Mouse (Mus musculus) forelimb bud, embryonic 11.5 days (tissue): ENCODE data around the gene Spsb3.

Source experiments
- DNase-seq: peaks from one replicate; pipeline ENCODE4 v3.0.0-alpha.2; 2012; ENCODE audit warnings: low read depth, low spot score

Spsb3 gene

DNA sequence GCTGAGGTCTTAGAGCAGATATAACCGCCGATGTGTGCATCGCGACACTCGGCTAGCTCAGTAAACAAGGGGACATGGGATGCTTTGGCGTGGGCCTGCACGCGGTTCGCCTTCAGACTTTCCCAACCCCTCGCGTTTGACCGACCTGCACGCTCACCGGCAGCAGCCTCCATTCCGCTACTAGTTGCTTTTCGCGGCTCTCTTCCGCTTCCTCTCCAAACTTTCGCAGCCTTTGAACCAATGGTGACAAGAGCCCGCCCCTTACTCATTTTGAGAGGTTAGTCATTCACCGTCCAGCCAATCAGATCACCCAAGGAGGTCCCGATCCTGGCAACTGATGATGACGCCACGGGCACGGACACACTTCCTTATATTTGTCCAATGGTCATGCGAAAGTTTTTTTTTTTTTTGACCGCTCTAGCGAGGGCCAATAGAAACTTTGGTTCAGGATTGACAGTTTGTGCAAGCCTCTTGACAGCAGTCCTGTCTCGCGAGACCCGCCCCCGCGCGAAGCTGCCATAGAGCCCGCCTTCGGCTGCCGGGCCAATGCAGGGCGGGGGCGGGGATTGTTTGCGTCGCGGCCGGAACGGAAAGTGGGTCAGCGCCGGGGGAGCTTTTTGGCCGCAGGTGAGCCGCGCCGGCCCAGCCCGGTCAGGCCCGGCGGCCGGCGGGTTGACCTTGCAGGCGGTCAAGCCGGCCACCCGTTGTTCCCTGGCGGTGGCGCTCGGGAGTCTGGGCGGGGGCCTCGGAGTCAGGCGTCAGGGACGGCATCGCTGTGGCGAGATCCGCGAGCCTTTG is at the start of gene Spsb3, which contains the start of gene Nubp2:
TSS of gene Spsb3 (plus strand) at position 510 of the 798 bp plus-strand sequence.
TSS of gene Nubp2 (minus strand) at position 216 of the 798 bp plus-strand sequence.
- peak; percentile 99 for DNase-seq

GRCm38 (mm10) chr17:24839842-24840241 is 46.6 kb upstream of the Spsb3 start, which contains the start of gene Hagh:
TSS of gene Hagh (plus strand) at chr17:24840143.
- no peak for DNase-seq

DNA sequence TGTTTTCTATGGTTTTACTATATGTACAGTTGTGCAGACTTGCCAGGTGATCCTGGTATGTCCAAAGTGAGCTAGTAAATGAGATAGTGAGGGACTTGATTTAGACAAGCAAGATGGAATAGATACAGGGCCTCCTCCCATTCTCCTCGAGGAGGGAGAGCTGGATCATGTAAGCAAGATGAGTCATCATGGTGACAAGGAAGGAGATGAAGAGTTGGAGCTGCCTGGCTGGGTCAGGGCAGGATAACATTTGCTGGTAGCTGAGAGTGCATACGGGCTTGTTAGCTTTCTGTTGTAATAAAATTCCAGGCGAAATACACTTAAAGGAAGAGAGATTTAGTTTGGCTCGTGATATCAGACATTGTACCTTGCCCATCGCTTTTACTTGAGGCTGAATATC is 46.1 kb upstream of the Spsb3 start:
- DNase-seq = no peak

DNA sequence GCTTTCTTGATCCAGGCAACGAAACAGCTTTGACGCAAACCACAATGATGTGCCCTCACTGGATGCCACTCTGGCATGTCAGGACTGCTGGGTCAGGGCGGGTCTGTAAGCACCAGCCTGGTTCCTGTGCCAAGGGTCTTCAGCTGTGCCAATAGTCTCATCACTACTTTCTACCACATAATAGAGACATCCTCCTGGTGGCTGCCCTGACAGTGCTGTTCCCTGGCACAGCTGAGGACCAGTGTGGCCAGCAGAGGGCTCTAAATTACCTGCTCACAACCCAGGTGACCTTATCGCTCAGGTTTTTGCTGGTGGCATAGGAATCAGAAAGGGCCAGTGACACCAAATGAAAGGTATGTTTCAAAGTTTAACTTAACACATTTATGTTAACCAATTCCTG is 45.3 kb upstream of the Spsb3 start:
- no peak for DNase-seq

GRCm38 (mm10) chr17:24842631-24843030 is 43.8 kb upstream of the Spsb3 start:
- no peak for DNase-seq

DNA sequence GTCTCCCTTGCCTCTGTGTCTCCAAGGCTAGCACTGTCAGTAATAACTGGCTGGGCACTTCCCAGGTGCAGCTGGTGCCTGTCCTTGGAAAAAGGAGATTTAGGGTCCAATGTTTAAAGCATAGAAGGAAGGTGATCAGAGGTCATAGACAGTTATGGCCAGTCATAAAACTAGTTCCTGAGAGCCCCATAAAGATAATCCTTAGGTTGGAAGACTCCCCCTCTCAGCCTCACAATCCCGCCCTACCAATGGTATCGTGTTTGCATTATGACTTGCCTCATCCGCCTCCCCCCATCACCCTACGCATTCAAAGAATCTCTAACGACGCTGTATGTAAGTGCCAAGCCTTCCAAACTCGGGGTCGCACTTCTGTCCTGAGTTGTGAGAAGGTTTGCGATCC is 41.9 kb upstream of the Spsb3 start:
- DNase-seq = no peak

DNA sequence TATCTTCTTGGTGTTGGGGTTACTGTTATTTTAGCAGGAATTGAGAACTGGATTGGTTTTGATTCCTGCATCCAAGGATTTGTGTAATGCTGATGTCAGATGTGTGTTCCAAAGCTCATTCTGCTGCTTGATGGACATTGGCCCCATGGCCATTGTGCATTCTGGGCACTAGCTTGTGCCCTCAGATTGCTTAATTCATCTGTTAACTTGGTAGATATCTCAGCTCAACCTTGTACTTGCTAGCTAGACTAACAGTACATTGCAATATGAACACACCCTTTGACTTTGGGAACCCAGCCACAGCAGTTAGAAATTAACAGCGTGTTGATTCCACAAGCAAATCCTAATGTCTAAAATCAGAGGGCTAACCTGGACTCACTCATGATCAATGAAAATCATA is 39.1 kb upstream of the Spsb3 start:
- no peak for DNase-seq

DNA sequence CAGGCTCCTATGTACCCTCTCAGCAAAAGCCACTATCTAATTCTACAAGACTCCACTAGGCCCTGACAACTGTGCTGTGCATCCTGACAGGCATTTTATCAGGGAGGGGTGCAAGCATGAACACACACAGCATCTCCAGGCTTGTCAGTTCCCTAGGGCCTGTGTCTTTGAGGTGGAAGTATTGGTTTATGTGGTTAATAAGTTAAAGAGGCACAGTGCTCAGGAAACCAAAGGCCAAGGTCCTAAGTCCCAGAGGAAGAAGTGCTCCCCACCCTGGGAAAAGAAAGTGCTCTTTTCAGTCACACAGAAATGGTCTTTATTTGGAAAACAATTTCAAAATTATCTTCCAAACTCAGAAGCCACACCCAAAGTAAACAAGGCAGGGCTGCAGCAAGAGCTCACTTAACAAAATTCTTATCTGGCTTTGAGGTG is 37.8 kb upstream of the Spsb3 start:
- DNase-seq = no peak

GRCm38 (mm10) chr17:24849733-24850064 is 36.7 kb upstream of the Spsb3 start:
- no peak for DNase-seq

DNA sequence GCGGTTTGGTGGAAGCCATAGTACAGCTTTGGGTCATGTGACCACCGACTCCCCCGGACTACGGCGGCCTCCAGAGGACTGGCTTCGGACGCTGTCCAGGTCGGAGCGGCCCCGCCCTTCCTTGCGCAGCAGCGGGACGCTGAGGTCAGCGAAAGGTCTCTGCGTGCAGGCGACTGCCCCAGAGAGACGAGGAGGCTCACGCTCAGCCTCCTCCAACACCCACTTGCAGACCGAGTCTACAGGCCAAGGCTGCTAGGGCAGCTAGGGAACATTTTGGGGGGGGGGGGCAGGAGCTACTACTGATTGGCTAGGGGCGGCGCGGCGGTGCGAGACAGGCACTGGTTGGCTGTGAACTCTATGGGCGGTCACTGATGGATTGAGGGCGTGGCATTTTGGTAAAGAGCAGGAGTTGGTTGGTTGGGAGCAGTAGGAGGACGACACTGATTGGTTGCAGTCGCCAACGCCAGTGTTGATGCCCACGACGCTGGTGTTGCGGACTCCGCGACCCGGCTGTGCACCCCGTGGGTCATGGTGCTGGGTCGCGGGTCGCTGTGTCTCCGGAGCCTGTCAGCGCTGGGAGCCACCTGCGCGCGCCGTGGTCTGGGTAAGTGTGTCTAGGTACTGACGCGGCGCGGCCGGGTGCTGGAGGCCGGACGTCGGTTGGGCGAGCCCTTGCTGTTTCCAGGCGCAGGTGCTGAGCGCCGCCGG is 36.2 kb upstream of the Spsb3 start, which contains the start of gene Fahd1:
TSS of gene Fahd1 (minus strand) at position 300 of the 708 bp plus-strand sequence.
- DNase-seq = peak; percentile 96

DNA sequence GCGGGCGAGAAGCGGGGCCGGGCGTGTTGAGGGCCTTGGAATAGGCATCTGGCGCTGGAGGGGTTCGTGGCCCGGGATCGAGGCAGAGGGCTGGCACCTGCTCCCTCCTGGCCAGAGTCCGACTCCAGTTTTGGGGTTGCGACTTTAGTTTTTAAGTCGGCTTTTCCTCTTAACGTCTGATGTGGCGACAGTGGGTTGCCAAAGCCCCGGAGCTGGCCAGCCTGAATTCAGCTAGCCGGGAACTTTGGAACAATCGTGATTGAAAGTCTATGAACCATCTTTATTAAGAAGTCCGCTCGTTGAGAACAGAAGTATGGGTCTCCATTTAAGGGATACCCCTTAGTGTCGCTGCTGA is 35.7 kb upstream of the Spsb3 start:
- no peak for DNase-seq

DNA sequence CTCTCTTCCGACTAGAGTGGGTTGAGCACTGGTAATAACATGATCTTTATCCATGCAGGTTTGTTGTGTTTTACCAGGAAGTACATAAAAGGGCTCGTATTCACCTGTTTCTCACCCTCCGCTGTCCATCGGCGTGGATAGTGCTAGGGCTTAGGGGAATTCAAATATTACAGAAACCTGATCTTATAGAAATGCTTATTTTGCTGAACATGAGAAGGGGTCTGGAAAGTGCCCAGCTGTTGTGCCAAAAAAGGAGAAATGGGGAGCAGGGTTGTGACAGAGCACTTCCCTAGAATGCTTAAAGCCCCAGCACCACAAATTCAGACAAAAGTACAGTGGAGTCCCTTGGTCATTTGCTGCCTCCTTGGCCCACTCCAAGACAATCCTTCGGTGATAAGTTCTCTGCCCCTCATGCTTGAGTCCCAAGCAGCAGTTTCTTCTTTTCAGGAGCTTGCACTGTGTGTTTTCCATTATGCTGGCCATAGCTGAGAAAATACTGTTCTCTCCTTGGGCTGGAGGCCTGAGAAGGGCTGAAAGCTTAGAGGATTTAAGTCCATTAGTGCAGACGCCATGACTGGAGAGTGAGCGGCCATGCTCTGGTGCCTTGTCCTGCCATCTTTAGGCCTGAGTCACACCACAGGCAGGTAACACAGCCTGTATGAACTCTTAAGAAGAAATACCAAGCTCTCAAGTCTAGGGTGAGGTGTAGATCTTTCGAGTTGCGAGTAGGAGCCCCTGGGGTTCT is 34.9 kb upstream of the Spsb3 start:
- no peak for DNase-seq

DNA sequence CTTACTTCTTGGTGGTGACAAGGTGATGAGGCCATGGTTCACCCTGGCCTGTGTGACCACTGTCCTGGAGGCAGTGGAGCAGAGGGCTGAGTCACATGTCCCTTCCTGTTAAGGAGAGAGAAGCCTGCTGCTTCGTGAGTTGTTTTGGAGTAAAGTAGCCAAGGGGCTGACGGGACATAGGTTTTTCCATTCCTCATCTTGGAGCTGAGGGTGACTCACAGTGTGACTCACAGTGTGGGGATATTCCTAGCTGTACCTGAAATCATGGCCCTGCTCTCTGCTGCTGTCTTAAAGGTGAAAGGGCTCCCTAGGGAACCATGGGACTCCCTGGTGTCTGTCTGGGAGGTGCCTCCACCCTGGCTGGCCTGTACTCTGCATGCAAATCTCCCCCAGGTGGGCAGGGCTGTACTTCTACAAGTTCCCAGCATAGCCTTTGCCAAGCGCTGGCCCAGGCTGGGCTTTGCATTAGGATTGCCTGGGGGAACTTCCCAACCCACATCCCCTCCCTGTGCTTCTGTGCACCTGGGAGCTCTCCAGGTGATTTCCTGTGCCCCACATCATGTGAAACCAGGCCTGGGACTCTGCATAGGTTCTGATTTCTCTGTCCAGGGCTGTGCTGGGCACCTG is 30.5 kb upstream of the Spsb3 start:
- DNase-seq = no peak

DNA sequence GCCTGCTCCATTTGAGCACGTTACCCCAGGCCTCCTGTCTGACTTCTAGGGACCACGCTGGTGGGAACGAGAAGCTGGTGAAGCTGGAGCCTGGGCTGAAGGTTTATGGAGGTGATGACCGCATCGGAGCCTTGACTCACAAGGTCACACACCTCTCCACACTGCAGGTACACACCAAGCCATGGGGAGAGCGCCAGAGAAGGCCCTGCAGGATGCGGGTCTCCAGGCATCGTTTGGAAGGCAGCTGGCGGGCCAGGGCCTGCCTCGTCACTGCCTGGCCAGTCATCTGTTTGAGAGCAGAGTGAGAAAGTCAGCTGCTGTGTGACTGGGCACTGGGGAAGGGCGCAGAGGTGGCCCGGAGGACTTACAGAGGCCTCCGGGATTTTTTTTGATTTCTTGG is 29.9 kb upstream of the Spsb3 start:
- DNase-seq = no peak

DNA sequence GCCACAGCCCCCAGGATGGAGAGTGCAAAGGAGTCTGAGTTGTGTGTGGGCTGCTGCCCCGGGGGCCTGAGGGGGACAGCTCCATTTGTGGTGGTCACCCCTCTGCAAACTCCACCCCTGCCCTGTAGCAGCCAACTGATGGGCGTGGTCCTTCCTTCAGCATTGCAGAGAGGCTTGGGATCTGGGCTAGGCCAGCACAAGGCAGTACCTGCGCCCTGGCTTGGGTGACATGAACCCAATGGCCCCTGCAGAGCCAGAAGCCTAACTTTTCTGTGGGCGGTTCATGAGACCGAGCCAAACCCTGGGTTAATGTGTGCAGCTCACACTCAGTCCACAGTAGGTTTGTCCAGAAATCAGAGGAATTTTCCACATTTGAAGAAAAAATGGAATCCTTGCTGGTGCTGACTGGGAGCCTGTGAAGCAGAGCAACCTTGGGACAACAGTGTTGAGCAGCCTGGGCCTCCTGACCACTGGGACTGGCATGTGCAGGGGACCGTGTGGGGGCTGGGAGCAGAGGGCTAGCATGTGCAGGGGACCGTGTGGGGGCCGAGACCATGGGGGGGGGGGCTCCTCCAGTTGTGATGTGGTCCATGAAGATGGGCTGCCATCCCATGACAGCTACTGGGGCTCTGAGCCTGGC is 28.5 kb upstream of the Spsb3 start:
- no peak for DNase-seq

GRCm38 (mm10) chr17:24858967-24859366 is 27.5 kb upstream of the Spsb3 start:
- DNase-seq = no peak

DNA sequence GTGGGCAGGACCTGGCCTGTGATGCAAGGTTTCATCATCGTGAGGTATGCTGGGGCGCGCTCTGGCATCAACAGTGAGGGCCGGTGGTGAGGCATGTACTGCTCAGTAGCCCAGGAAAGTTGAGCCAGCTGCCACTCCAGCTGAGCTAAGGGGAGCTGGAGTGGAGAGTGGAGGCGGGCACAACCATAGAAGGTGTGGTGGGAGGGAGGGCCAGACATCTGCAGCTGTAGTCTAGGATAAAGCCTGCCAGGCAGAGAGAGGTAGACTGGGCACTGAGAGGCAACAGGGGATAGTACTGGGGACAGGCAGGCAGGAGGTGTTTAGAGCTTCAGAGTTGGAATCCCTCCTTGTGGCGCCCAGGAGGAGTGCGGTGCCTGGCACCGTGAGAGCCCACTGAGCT is 26.4 kb upstream of the Spsb3 start:
- DNase-seq = no peak

DNA sequence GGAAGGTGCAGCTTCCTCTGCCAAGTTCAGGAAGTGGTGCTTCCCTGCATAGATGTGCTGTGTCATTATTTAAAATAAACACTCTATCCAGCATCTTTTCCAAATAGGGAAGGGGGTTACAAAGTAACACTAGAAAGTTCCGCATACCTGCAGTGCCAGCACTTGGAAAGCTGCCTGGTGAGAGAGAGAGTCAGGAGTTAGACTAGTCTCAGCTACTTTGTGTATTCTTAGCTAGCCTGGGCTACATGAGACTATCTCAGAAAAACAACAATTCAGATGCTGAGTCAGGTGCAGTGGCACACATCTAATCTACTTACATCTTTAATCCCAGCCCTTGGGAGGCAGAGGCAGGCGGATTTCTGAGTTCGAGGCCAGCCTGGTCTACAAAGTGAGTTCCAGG is 24.7 kb upstream of the Spsb3 start:
- DNase-seq = no peak

- DNase-seq = no peak
Observed at GRCm38 (mm10) chr17:24865776-24866175, 20.7 kb upstream of the Spsb3 start, which contains the start of gene Igfals. TSS of gene Igfals (plus strand) at chr17:24865997.

GRCm38 (mm10) chr17:24867914-24868313 is 18.5 kb upstream of the Spsb3 start:
- no peak for DNase-seq

GRCm38 (mm10) chr17:24873695-24874404 is 12.6 kb upstream of the Spsb3 start:
- DNase-seq = no peak
